Mouse (Mus musculus) gastrocnemius, postnatal 14 days (tissue): ENCODE measurements around the gene Zdhhc12. TPM values are rescaled to one million over a fixed set of nuclear protein-coding genes. Genes with fewer than 3 reads are reported as not detected.

Source experiments
- DNase-seq: peaks from one replicate; pipeline ENCODE4 v3.0.0; 2021; ENCODE audit warnings: mixed read lengths
- intact Hi-C: fragments of 180-260 bp; cut with DNase I; formaldehyde crosslinking; loops from one replicate; pipeline ENCODE4 v1.15.1; 2025; ENCODE audit warnings: low total_unique reads
- total RNA-seq, 2 experiments: library from RNA; stranded (reverse); gene quantifications; 2 replicates each; pipeline ENCODE4 v1.2.3; 2021

Gene Zdhhc12
- total RNA-seq, 2 experiments from 2014 or later = 3.5 to 4.0 TPM

- DNase-seq = no peak
- intact Hi-C loops = no loop called here
Measured at GRCm38 (mm10) chr2:30044550-30044949, 48.9 kb downstream of the Zdhhc12 start.

GRCm38 (mm10) chr2:30042445-30042844, 51.0 kb downstream of the Zdhhc12 start:
- intact Hi-C loops = no loop called here
- peak; percentile 84 for DNase-seq

Other genes starting within 250 kb of the Zdhhc12 start
- gene Cercam, start 224.5 kb downstream of the Zdhhc12 start, total RNA-seq = 10 to 100 TPM; 17.7 TPM
- gene Odf2, start 204.4 kb downstream of the Zdhhc12 start, total RNA-seq = 10 to 100 TPM; 15.1 to 16.1 TPM
- gene Gle1, start 158.2 kb downstream of the Zdhhc12 start, total RNA-seq = 10 to 100 TPM; 17.5 to 20.2 TPM
- gene Sptan1, start 128.1 kb downstream of the Zdhhc12 start, total RNA-seq = 10 to 100 TPM; 90.6 to 96.0 TPM
- 1 to 10 TPM; 3.2 to 3.3 TPM for gene Wdr34, start 44.8 kb downstream of the Zdhhc12 start, total RNA-seq
- gene Set, start 36.3 kb downstream of the Zdhhc12 start, total RNA-seq = 10 to 100 TPM; 75.4 to 90.4 TPM
- gene Pkn3, start 16.0 kb downstream of the Zdhhc12 start, total RNA-seq = 1 to 10 TPM; 5.9 to 6.4 TPM
- 10 to 100 TPM; 17.7 to 20.6 TPM for gene Zer1, start 30.9 kb upstream of the Zdhhc12 start, total RNA-seq
- 10 to 100 TPM; 12.0 to 13.7 TPM for gene Tbc1d13, start 40.1 kb upstream of the Zdhhc12 start, total RNA-seq
- gene Endog, start 77.8 kb upstream of the Zdhhc12 start, total RNA-seq = 10 to 100 TPM; 44.4 to 49.4 TPM
- gene Spout1, start 84.8 kb upstream of the Zdhhc12 start, total RNA-seq = 1 to 10 TPM; 5.9 to 6.1 TPM
- 10 to 100 TPM; 20.4 to 23.4 TPM for gene Kyat1, start 112.2 kb upstream of the Zdhhc12 start, total RNA-seq
- gene Lrrc8a, start 144.1 kb upstream of the Zdhhc12 start, total RNA-seq = 10 to 100 TPM; 19.3 to 30.1 TPM
- 1 to 10 TPM in 1 of 2 experiments, under 1 TPM in 1; 0.59 to 1.7 TPM for gene Gm28035, start 146.9 kb upstream of the Zdhhc12 start, total RNA-seq
- 10 to 100 TPM; 11.0 to 14.3 TPM for gene Phyhd1, start 172.6 kb upstream of the Zdhhc12 start, total RNA-seq
- under 1 TPM in 1 of 2 experiments, not detected in 1; 0.90 TPM for gene Gm28038, start 187.4 kb upstream of the Zdhhc12 start, total RNA-seq
- gene Dolk, start 192.7 kb upstream of the Zdhhc12 start, total RNA-seq = 10 to 100 TPM; 18.8 to 18.9 TPM
- 10 to 100 TPM; 10.5 to 13.1 TPM for gene Nup188, start 192.7 kb upstream of the Zdhhc12 start, total RNA-seq